Mouse (Mus musculus) layer of hippocampus, postnatal 36 days (tissue): ENCODE data around the gene Olfr1387. TPM values are rescaled to one million over a fixed set of nuclear protein-coding genes. Genes with fewer than 3 reads are reported as not detected.
A peak's percentile ranks its signal among the peaks of the same experiment; 100 is the strongest.
"Not testable (repeated sequence)": the region's sequence is repeated elsewhere in the genome, so short reads cannot be mapped to it uniquely, and the experiment has no call there.

Experiments used
- DNase-seq, 2 experiments: peaks; one replicate each; pipeline ENCODE4 v3.0.0; 2022
- total RNA-seq, 2 experiments: library from RNA; stranded (reverse); gene quantifications; 2 replicates each; pipeline ENCODE4 v1.2.3; 2021

Olfr1387 gene
- not detected for total RNA-seq

GRCm38 (mm10) chr11:49455043-49455442 lies at the start of gene Olfr1387:
Olfr1387 (plus strand) TSS chr11:49455343.
- DNase-seq, result no peak

GRCm38 (mm10) chr11:49406784-49407183 lies 48.4 kb upstream of the Olfr1387 start:
- DNase-seq, result no peak

- DNase-seq, result no peak
These were observed 44.6 kb upstream of the Olfr1387 start for GRCm38 (mm10) chr11:49410540-49410939.

- no peak for DNase-seq
These were observed 32.4 kb upstream of the Olfr1387 start, which contains the start of gene Olfr1389 for GRCm38 (mm10) chr11:49422767-49423166. Olfr1389 (plus strand) TSS chr11:49423067.

- DNase-seq, result no peak
These were observed 29.8 kb upstream of the Olfr1387 start for GRCm38 (mm10) chr11:49425257-49425927.

- peak; percentile 9 to 24 for DNase-seq
These were observed 25.5 kb upstream of the Olfr1387 start for GRCm38 (mm10) chr11:49429641-49430040.

GRCm38 (mm10) chr11:49436411-49436810 lies 18.7 kb upstream of the Olfr1387 start, which contains the start of gene Olfr1388:
Olfr1388 (plus strand) TSS chr11:49436624.
- DNase-seq, result no peak

- DNase-seq, result not testable (repeated sequence)
These were observed 9.6 kb downstream of the Olfr1387 start, which contains the start of gene Olfr1386 for GRCm38 (mm10) chr11:49464746-49465145. Olfr1386 (plus strand) TSS chr11:49465046.

GRCm38 (mm10) chr11:49485973-49486372 lies 30.8 kb downstream of the Olfr1387 start:
- DNase-seq, result no peak

GRCm38 (mm10) chr11:49488770-49489169 lies 33.6 kb downstream of the Olfr1387 start, which contains the start of gene Olfr1385:
Olfr1385 (plus strand) TSS chr11:49489070.
- DNase-seq, result not testable (repeated sequence)

Other genes with a start within 250 kb of the Olfr1387 start
- gene Mgat1, start 211.2 kb upstream of the Olfr1387 start, total RNA-seq, result 10 to 100 TPM; 52.0 to 54.4 TPM
- not detected for gene Olfr1393, start 177.0 kb upstream of the Olfr1387 start, total RNA-seq
- not detected for gene Olfr1392, start 170.1 kb upstream of the Olfr1387 start, total RNA-seq
- gene Olfr10, start 150.6 kb upstream of the Olfr1387 start, total RNA-seq, result not detected
- gene Olfr1391, start 132.6 kb upstream of the Olfr1387 start, total RNA-seq, result not detected
- gene Olfr1390, start 120.2 kb upstream of the Olfr1387 start, total RNA-seq, result not detected
- not detected for gene Olfr1389, start 32.3 kb upstream of the Olfr1387 start, total RNA-seq
- gene Olfr1388, start 18.7 kb upstream of the Olfr1387 start, total RNA-seq, result under 1 TPM; 0.45 to 0.46 TPM
- gene Olfr1386, start 9.7 kb downstream of the Olfr1387 start, total RNA-seq, result not detected
- gene Olfr1385, start 33.7 kb downstream of the Olfr1387 start, total RNA-seq, result not detected
- not detected for gene Olfr1384, start 51.4 kb downstream of the Olfr1387 start, total RNA-seq
- gene Olfr1383, start 64.3 kb downstream of the Olfr1387 start, total RNA-seq, result not detected
- not detected for gene Olfr1382, start 72.9 kb downstream of the Olfr1387 start, total RNA-seq
- not detected for gene Olfr1381, start 88.1 kb downstream of the Olfr1387 start, total RNA-seq
- not detected for gene Olfr1380, start 101.5 kb downstream of the Olfr1387 start, total RNA-seq
- 1 to 10 TPM; 1.8 to 2.4 TPM for gene Flt4, start 153.9 kb downstream of the Olfr1387 start, total RNA-seq
- gene Scgb3a1, start 208.3 kb downstream of the Olfr1387 start, total RNA-seq, result not detected